Mouse (Mus musculus): Measurements from ENCODE around the gene Rbm17. TPM values are rescaled to one million over a fixed set of nuclear protein-coding genes. Genes with fewer than 3 reads are reported as not detected.
A peak's percentile ranks its signal among the peaks of the same experiment; 100 is the strongest.

Gene Rbm17
- polyA plus RNA-seq (2015; fragmentation: Nextera tagmentation; extraction: Ambion mirVana), result 46.9 and 50.8 TPM in 2 replicates

- Histone ChIP-seq H3K27me3 (ENCODE audit: insufficient read depth, low read length) (no peaks in the 10 kb centered on the region), H3K9ac (replicated peaks) (peak within 1 kb of the TSS; percentile 99), H3K36me3 (replicated peaks; ENCODE audit: insufficient read depth, low read length) (peaks cover 14% of the 10 kb centered on the region), H3K9me3 (ENCODE audit: low read length) (no peaks in the 10 kb centered on the region), H3K4me3 (ENCODE audit: low read depth, low read length) (peak within 1 kb of the TSS; percentile 98), H3K27ac (ENCODE audit: low read depth) (peak within 1 kb of the TSS; percentile 82), H3K4me1 (ENCODE audit: insufficient read depth) (peaks cover 6% of the 10 kb centered on the region; the same call in 1 of the 2 replicates), H3K4me2 (ENCODE audit: low read depth, low read length) (peak within 1 kb of the TSS; percentile 84)
- WGBS (ENCODE audit: insufficient replicate concordance), result 78% methylated on average over 5 of the region's 5 CpGs
- DNase-seq (no peak), ATAC-seq (no peak)
- TF ChIP-seq CTCF (IDR thresholded peaks at IDR 0.05; ENCODE audit: low read depth) (no peak), EP300 (IDR thresholded peaks at IDR 0.05; ENCODE audit: low read depth) (no peak)
Observed at GRCm38 (mm10) chr2:11604053-11604452, at the start of gene Rbm17. Rbm17 (minus strand) TSS chr2:11604153.

- Histone ChIP-seq H3K4me2 (ENCODE audit: low read depth, low read length) (no peak overlapping the region), H3K9ac (replicated peaks) (no peak overlapping the region), H3K36me3 (replicated peaks; ENCODE audit: insufficient read depth, low read length) (no peaks in the 10 kb centered on the region), H3K4me3 (ENCODE audit: low read depth, low read length) (no peak overlapping the region), H3K9me3 (ENCODE audit: low read length) (no peaks in the 10 kb centered on the region), H3K27ac (ENCODE audit: low read depth) (peak overlapping the region; percentile 34; the same call in 1 of the 2 replicates), H3K4me1 (ENCODE audit: insufficient read depth) (no peaks in the 10 kb centered on the region; the same call in 1 of the 2 replicates), H3K27me3 (ENCODE audit: insufficient read depth, low read length) (no peaks in the 10 kb centered on the region)
- DNase-seq (no peak), ATAC-seq (no peak)
- TF ChIP-seq CTCF (IDR thresholded peaks at IDR 0.05; ENCODE audit: low read depth), result no peak
- no peak for TF ChIP-seq EP300 (IDR thresholded peaks at IDR 0.05; ENCODE audit: low read depth)
- WGBS (ENCODE audit: insufficient replicate concordance), result 18% methylated on average over 6 of the region's 6 CpGs
Observed at GRCm38 (mm10) chr2:11653330-11653729, 49.4 kb upstream of the Rbm17 start.

GRCm38 (mm10) chr2:11652780-11653179, 48.8 kb upstream of the Rbm17 start:
- 25% methylated on average over 2 of the region's 2 CpGs for WGBS (ENCODE audit: insufficient replicate concordance)
- no peaks in the 10 kb centered on the region for H3K36me3 ChIP-seq (replicated peaks; ENCODE audit: insufficient read depth, low read length)
- no peaks in the 10 kb centered on the region for H3K9me3 ChIP-seq (ENCODE audit: low read length)
- H3K4me1 ChIP-seq (ENCODE audit: insufficient read depth), result no peaks in the 10 kb centered on the region; the same call in 1 of the 2 replicates
- H3K27ac ChIP-seq (ENCODE audit: low read depth), result no peak overlapping the region
- no peaks in the 10 kb centered on the region for H3K27me3 ChIP-seq (ENCODE audit: insufficient read depth, low read length)
- DNase-seq (no peak), ATAC-seq (no peak)
- TF ChIP-seq EP300 (IDR thresholded peaks at IDR 0.05; ENCODE audit: low read depth), result no peak
- no peak for TF ChIP-seq CTCF (IDR thresholded peaks at IDR 0.05; ENCODE audit: low read depth)
- no peak overlapping the region for H3K4me3 ChIP-seq (ENCODE audit: low read depth, low read length)
- H3K4me2 ChIP-seq (ENCODE audit: low read depth, low read length), result no peak overlapping the region
- H3K9ac ChIP-seq (replicated peaks), result no peak overlapping the region

GRCm38 (mm10) chr2:11652196-11652595, 48.2 kb upstream of the Rbm17 start:
- no peak for ATAC-seq
- Histone ChIP-seq H3K36me3 (replicated peaks; ENCODE audit: insufficient read depth, low read length) (no peaks in the 10 kb centered on the region), H3K9ac (replicated peaks) (no peak overlapping the region), H3K9me3 (ENCODE audit: low read length) (no peaks in the 10 kb centered on the region), H3K27me3 (ENCODE audit: insufficient read depth, low read length) (no peaks in the 10 kb centered on the region), H3K4me3 (ENCODE audit: low read depth, low read length) (no peak overlapping the region), H3K27ac (ENCODE audit: low read depth) (no peak overlapping the region), H3K4me2 (ENCODE audit: low read depth, low read length) (no peak overlapping the region), H3K4me1 (ENCODE audit: insufficient read depth) (no peaks in the 10 kb centered on the region; the same call in 1 of the 2 replicates)
- TF ChIP-seq EP300 (IDR thresholded peaks at IDR 0.05; ENCODE audit: low read depth) (no peak), CTCF (IDR thresholded peaks at IDR 0.05; ENCODE audit: low read depth) (no peak)
- 73% methylated on average over 3 of the region's 3 CpGs for WGBS (ENCODE audit: insufficient replicate concordance)
- DNase-seq, result no peak

GRCm38 (mm10) chr2:11651476-11651875, 47.5 kb upstream of the Rbm17 start:
- Histone ChIP-seq H3K9me3 (ENCODE audit: low read length) (no peaks in the 10 kb centered on the region), H3K27me3 (ENCODE audit: insufficient read depth, low read length) (no peaks in the 10 kb centered on the region), H3K36me3 (replicated peaks; ENCODE audit: insufficient read depth, low read length) (no peaks in the 10 kb centered on the region), H3K4me2 (ENCODE audit: low read depth, low read length) (no peak overlapping the region), H3K9ac (replicated peaks) (no peak overlapping the region), H3K4me3 (ENCODE audit: low read depth, low read length) (no peak overlapping the region), H3K4me1 (ENCODE audit: insufficient read depth) (no peaks in the 10 kb centered on the region; the same call in 1 of the 2 replicates), H3K27ac (ENCODE audit: low read depth) (no peak overlapping the region)
- ATAC-seq, result no peak
- 49% methylated on average over 3 of the region's 3 CpGs for WGBS (ENCODE audit: insufficient replicate concordance)
- TF ChIP-seq EP300 (IDR thresholded peaks at IDR 0.05; ENCODE audit: low read depth), result no peak
- TF ChIP-seq CTCF (IDR thresholded peaks at IDR 0.05; ENCODE audit: low read depth), result no peak
- DNase-seq, result no peak

GRCm38 (mm10) chr2:11645297-11645696, 41.3 kb upstream of the Rbm17 start:
- H3K9ac ChIP-seq (replicated peaks), result no peak overlapping the region
- TF ChIP-seq CTCF (IDR thresholded peaks at IDR 0.05; ENCODE audit: low read depth), result no peak
- TF ChIP-seq EP300 (IDR thresholded peaks at IDR 0.05; ENCODE audit: low read depth), result no peak
- H3K4me1 ChIP-seq (ENCODE audit: insufficient read depth), result no peaks in the 10 kb centered on the region
- H3K9me3 ChIP-seq (ENCODE audit: low read length), result no peaks in the 10 kb centered on the region
- no peak overlapping the region for H3K4me3 ChIP-seq (ENCODE audit: low read depth, low read length)
- H3K36me3 ChIP-seq (replicated peaks; ENCODE audit: insufficient read depth, low read length), result no peaks in the 10 kb centered on the region
- 73% methylated on average over 2 of the region's 2 CpGs for WGBS (ENCODE audit: insufficient replicate concordance)
- H3K4me2 ChIP-seq (ENCODE audit: low read depth, low read length), result no peak overlapping the region
- H3K27ac ChIP-seq (ENCODE audit: low read depth), result no peak overlapping the region
- H3K27me3 ChIP-seq (ENCODE audit: insufficient read depth, low read length), result no peaks in the 10 kb centered on the region
- DNase-seq (no peak), ATAC-seq (no peak)

GRCm38 (mm10) chr2:11644057-11644456, 40.1 kb upstream of the Rbm17 start:
- H3K9ac ChIP-seq (replicated peaks), result no peak overlapping the region
- H3K36me3 ChIP-seq (replicated peaks; ENCODE audit: insufficient read depth, low read length), result no peaks in the 10 kb centered on the region
- H3K9me3 ChIP-seq (ENCODE audit: low read length), result no peaks in the 10 kb centered on the region
- H3K4me2 ChIP-seq (ENCODE audit: low read depth, low read length), result no peak overlapping the region
- H3K27ac ChIP-seq (ENCODE audit: low read depth), result no peak overlapping the region
- ATAC-seq (no peak), DNase-seq (no peak)
- H3K4me1 ChIP-seq (ENCODE audit: insufficient read depth), result no peaks in the 10 kb centered on the region
- no peak overlapping the region for H3K4me3 ChIP-seq (ENCODE audit: low read depth, low read length)
- no peaks in the 10 kb centered on the region for H3K27me3 ChIP-seq (ENCODE audit: insufficient read depth, low read length)
- TF ChIP-seq EP300 (IDR thresholded peaks at IDR 0.05; ENCODE audit: low read depth), result no peak
- no peak for TF ChIP-seq CTCF (IDR thresholded peaks at IDR 0.05; ENCODE audit: low read depth)
- 71% methylated on average over 1 of the region's 1 CpGs for whole genome bisulfite sequencing (ENCODE audit: insufficient replicate concordance)
